Mouse (Mus musculus): ENCODE data around the gene Fgfrl1. TPM values are rescaled to one million over a fixed set of nuclear protein-coding genes. Genes with fewer than 3 reads are reported as not detected.

The Fgfrl1 gene
- polyA plus RNA-seq, 1 experiment from 2014 or later: 46.8 TPM

DNA sequence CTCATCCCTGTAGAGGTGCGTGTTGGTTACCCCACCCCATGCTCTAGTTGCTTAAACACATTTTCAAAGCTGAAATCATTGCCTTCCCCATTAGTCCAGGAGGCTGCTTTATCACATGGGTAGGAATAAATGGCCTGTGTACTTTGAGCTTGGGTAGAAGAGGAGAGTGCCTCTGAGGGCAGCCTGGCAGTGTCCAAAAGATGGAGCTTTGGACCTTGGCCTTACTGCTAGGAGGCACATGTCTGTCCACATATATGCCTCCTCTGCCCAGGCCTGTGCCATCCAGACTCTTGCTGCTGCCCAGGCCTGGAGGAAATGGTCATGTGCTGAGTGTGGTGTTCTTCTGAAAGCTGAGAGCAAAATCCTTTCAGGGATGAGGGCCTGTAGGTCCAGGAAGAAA, 16.2 kb downstream of the Fgfrl1 start:
- no peak overlapping the region for H3K4me3 ChIP-seq
- H3K9me3 ChIP-seq: no peaks in the 10 kb centered on the region
- no peak overlapping the region for H3K4me2 ChIP-seq (replicated peaks)
- no peaks in the 10 kb centered on the region for H3K27me3 ChIP-seq
- H3K27ac ChIP-seq: no peak overlapping the region
- H3K36me3 ChIP-seq: peaks cover 52% of the 10 kb centered on the region
- H3K4me1 ChIP-seq: no peaks in the 10 kb centered on the region
- no peak for ATAC-seq (ENCODE audit: insufficient number of reproducible peaks, insufficient read depth, low FRiP score, low TSS enrichment)
- H3K9ac ChIP-seq: no peak overlapping the region
- 93% methylated on average over 1 of the region's 1 CpGs for WGBS

DNA sequence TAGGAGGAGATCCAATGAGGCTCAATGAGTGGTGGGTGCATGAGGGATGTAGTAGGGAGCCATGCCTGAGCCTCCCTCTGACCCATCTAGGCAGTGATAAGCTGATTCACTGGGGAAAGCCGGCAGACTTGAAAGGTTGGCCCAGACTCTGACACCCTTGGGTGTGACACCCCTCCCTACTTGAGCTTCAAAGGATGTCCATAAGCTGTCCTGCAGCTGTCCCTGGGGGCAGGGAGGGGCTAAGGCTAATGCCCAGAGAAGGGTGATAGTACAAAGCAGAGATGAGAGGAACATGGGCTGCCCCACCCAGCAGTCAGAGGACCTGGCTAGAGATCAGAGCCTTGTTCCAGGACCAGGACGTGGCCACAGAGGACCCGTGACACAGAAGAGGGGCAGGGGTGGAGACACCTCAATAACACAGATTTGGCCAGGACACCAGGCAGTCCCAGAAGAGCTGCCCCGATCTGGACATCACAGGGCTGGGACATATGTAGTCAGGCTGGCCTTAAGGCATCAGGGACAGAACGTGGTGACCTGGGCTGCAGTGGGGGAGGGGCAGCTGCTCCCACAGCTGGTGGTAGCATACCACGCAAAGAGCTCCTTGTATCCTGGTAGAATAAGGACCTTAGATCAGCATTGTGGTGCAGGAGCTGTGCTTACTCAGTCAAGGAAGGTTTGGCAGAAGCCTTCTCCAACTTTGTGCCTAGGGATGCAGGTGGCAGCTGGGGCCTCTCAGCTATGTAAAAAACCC, 17.0 kb downstream of the Fgfrl1 start:
- ATAC-seq (ENCODE audit: insufficient number of reproducible peaks, insufficient read depth, low FRiP score, low TSS enrichment): no peak
- H3K4me1 ChIP-seq: no peaks in the 10 kb centered on the region
- H3K27ac ChIP-seq: no peak overlapping the region
- no peak overlapping the region for H3K4me3 ChIP-seq
- 57% methylated on average over 6 of the region's 6 CpGs for WGBS
- H3K27me3 ChIP-seq: no peaks in the 10 kb centered on the region
- H3K36me3 ChIP-seq: peaks cover 45% of the 10 kb centered on the region
- H3K9me3 ChIP-seq: no peaks in the 10 kb centered on the region
- no peak overlapping the region for H3K4me2 ChIP-seq (replicated peaks)
- no peak overlapping the region for H3K9ac ChIP-seq

DNA sequence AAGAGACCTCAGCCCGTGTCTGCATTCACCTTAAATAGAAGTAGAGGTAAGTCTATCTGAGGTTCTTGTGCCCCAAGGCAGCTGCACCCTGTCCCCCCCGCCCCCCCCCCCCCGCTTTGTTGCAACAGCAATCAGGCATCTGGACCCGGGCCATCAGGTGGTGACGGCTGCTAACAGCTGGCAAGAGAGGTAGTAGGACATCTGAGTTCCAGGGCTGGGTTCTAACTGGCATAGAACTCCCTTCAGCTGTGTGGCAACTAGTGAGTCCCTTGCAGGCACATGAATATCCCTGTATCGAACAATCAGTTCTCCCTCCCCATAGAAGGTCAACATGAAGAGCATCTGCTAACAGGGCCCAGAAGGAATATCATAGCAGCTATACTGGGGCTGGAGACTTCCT, 19.8 kb downstream of the Fgfrl1 start:
- Histone ChIP-seq H3K27ac (no peak overlapping the region), H3K4me1 (no peaks in the 10 kb centered on the region), H3K9me3 (no peaks in the 10 kb centered on the region), H3K27me3 (no peaks in the 10 kb centered on the region), H3K4me2 (replicated peaks) (no peak overlapping the region), H3K9ac (no peak overlapping the region), H3K4me3 (no peak overlapping the region), H3K36me3 (peaks cover 19% of the 10 kb centered on the region)
- no peak for ATAC-seq (ENCODE audit: insufficient number of reproducible peaks, insufficient read depth, low FRiP score, low TSS enrichment)
- 84% methylated on average over 6 of the region's 6 CpGs for WGBS

DNA sequence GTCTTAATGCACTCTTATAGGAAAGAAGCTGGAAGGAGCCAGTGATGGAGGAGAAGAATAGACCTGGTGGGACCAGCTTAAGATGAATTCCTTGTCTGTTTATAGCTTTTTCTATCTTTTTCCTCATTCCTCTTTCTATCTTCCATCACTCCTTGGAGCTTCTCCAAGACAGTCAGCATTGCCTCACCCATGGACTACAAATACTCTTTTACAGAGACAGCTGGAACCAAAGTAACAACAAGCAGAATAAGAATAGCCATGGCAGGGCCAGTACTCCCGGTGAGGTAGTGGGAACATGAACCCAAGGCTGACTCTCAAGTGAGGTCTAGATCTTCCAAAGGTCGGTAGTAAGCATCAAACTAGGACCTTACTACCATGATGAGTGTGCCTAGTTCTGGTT, 20.9 kb downstream of the Fgfrl1 start:
- Histone ChIP-seq H3K4me3 (no peak overlapping the region), H3K4me2 (replicated peaks) (no peak overlapping the region), H3K27ac (no peak overlapping the region), H3K4me1 (peaks cover 7% of the 10 kb centered on the region; the same call in 1 of the 2 replicates), H3K9ac (no peak overlapping the region), H3K9me3 (no peaks in the 10 kb centered on the region), H3K27me3 (no peaks in the 10 kb centered on the region), H3K36me3 (peaks cover 12% of the 10 kb centered on the region; the same call in 1 of the 2 replicates)
- 90% methylated on average over 2 of the region's 2 CpGs for WGBS
- ATAC-seq (ENCODE audit: insufficient number of reproducible peaks, insufficient read depth, low FRiP score, low TSS enrichment): no peak

DNA sequence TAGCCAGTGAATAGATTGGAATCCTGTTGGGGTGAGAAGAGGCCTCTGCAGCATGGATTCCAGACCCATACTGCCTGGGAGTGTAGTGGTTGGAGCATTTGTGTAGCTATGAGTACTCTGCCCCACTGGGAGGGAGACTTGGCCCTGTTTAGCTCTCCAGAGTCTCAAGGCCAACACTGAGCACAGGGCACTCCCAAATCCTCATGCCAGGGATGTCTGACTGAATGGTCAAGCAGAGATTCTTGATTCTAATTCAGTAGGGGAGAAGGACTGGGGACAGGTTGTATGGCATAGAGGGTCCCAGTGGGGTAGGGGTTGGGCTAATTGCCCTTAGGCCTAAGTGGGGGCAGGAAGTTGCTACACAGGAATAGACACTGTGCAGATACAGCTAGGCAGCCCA, 21.5 kb downstream of the Fgfrl1 start:
- Histone ChIP-seq H3K27ac (no peak overlapping the region), H3K9ac (no peak overlapping the region), H3K4me1 (peaks cover 12% of the 10 kb centered on the region; the same call in 1 of the 2 replicates), H3K9me3 (no peaks in the 10 kb centered on the region), H3K27me3 (no peaks in the 10 kb centered on the region), H3K4me3 (no peak overlapping the region), H3K4me2 (replicated peaks) (no peak overlapping the region), H3K36me3 (0 out of 2 replicates have a peak, but pooled peaks cover 6% of the 10 kb centered on the region)
- no peak for ATAC-seq (ENCODE audit: insufficient number of reproducible peaks, insufficient read depth, low FRiP score, low TSS enrichment)

DNA sequence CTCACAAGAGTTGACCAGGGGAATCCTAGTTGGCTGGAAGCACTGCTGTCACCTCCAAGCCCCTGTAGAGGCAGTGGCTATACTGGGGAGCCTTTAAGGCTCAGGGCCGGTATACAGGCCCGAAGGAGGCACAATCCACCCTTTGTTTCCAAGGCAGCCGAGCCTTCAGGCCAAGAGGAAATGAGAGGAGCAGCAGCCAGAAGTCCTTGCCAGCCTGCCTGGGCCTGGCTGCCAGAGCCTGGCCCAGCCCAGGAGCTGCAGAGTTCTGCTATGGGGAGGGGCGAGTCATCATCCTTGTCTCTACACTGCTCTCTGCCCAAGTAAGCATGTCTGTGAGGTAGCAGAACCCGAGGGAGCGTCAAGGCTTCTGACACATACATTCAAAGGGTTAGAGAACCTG, 22.0 kb downstream of the Fgfrl1 start:
- no peaks in the 10 kb centered on the region for H3K9me3 ChIP-seq
- H3K4me1 ChIP-seq: peaks cover 12% of the 10 kb centered on the region; the same call in 1 of the 2 replicates
- 43% methylated on average over 6 of the region's 6 CpGs for WGBS
- no peak overlapping the region for H3K4me2 ChIP-seq (replicated peaks)
- no peak overlapping the region for H3K4me3 ChIP-seq
- 0 out of 2 replicates have a peak, but pooled peaks cover 3% of the 10 kb centered on the region for H3K36me3 ChIP-seq
- no peak overlapping the region for H3K27ac ChIP-seq
- no peaks in the 10 kb centered on the region for H3K27me3 ChIP-seq
- no peak overlapping the region for H3K9ac ChIP-seq
- ATAC-seq (ENCODE audit: insufficient number of reproducible peaks, insufficient read depth, low FRiP score, low TSS enrichment): peak; percentile 10; the same call in 1 of the 2 replicates

DNA sequence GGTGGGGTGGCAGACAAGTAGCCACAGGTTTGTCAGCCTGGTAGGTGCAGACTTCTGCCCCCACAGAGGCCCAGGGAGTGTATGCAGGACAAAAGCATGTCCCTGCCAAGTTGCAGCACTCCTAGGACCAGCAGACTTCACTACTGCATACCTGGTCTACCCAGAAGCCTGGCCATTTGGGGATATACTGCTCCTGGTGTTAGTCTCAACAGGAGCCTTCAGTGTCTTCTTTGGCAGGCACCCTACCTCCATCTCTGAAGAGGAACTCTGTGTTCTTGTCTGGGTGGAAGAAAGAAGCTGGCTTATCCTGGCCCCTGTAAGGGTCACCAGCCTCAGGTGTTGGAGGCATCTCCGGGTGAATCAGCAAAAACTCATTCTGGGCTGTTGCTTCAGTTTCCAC, 23.8 kb downstream of the Fgfrl1 start:
- peaks cover 12% of the 10 kb centered on the region; the same call in 1 of the 2 replicates for H3K4me1 ChIP-seq
- H3K4me3 ChIP-seq: no peak overlapping the region
- no peak overlapping the region for H3K9ac ChIP-seq
- no peak for ATAC-seq (ENCODE audit: insufficient number of reproducible peaks, insufficient read depth, low FRiP score, low TSS enrichment)
- no peaks in the 10 kb centered on the region for H3K9me3 ChIP-seq
- H3K27me3 ChIP-seq: no peaks in the 10 kb centered on the region
- no peak overlapping the region for H3K4me2 ChIP-seq (replicated peaks)
- no peaks in the 10 kb centered on the region for H3K36me3 ChIP-seq
- H3K27ac ChIP-seq: no peak overlapping the region
- WGBS: 93% methylated on average over 1 of the region's 1 CpGs

DNA sequence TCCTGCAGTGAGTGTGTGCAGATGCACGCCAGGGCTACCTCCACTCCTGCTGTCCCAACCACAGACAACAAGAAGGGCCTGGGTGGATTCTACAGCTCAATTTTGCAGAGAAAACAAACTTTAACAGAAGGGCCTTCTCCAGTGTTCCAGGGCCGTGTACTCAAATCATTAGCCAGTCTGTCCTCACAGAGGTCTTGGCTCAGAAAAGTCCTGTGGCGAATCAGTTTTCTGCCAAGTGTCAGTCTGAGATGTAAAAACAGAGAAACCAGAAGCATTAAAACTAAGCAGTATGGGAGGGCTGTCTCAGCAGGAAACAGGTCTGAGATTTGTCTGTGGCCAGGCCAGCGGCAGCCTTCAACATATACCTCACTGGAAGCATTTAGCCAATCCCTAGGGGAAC, 25.9 kb downstream of the Fgfrl1 start:
- no peak for ATAC-seq (ENCODE audit: insufficient number of reproducible peaks, insufficient read depth, low FRiP score, low TSS enrichment)
- Histone ChIP-seq H3K4me1 (peaks cover 12% of the 10 kb centered on the region; the same call in 1 of the 2 replicates), H3K36me3 (no peaks in the 10 kb centered on the region), H3K4me2 (replicated peaks) (no peak overlapping the region), H3K9me3 (no peaks in the 10 kb centered on the region), H3K9ac (no peak overlapping the region), H3K27ac (peak overlapping the region; percentile 55), H3K27me3 (no peaks in the 10 kb centered on the region), H3K4me3 (no peak overlapping the region)
- WGBS: 28% methylated on average over 4 of the region's 4 CpGs

DNA sequence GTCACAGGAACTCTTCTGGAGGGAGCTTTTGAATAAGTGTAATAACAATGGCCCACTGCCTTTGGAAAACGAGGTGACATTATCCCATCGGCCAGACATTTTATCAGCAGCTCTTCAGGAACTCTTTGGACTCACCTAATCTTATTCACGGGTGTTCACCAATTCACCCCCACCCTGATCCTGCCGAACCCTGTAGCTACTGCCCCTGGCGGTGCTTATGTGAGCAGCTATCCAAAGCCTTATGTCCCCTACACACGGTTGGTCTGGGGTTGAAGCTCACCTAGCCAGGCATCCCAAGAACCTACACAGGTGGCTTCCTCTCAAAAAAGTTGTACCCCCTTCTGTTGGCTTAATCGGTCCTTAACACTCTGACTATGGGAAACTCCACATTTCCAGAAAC, 27.6 kb downstream of the Fgfrl1 start:
- 67% methylated on average over 7 of the region's 7 CpGs for WGBS
- Histone ChIP-seq H3K36me3 (no peaks in the 10 kb centered on the region), H3K4me3 (no peak overlapping the region), H3K27me3 (no peaks in the 10 kb centered on the region), H3K9me3 (no peaks in the 10 kb centered on the region), H3K9ac (no peak overlapping the region), H3K4me2 (replicated peaks) (no peak overlapping the region), H3K4me1 (peaks cover 12% of the 10 kb centered on the region; the same call in 1 of the 2 replicates), H3K27ac (no peak overlapping the region)
- no peak for ATAC-seq (ENCODE audit: insufficient number of reproducible peaks, insufficient read depth, low FRiP score, low TSS enrichment)

DNA sequence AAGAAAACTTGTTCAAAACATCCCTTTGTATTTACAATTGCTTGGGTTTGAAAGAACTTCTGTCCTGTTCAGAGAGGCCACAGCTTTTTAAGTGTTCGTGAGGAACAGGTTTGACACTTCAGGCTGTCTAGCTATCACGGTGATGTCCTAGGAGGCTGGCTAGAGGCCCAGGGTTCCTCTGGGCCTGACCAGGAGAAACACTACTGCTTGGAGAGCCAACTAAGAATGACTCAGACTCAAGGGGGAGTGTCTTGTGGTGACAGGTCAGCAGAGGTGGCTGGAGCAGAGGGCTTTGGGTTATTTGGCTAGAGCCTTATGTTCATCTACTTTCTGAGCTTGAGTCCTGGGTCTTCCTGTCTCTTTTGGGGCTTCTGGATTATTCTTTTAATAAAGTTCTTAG, 31.8 kb downstream of the Fgfrl1 start:
- H3K27me3 ChIP-seq: no peaks in the 10 kb centered on the region
- no peak overlapping the region for H3K4me3 ChIP-seq
- no peak overlapping the region for H3K9ac ChIP-seq
- 42% methylated on average over 2 of the region's 2 CpGs for WGBS
- no peak overlapping the region for H3K4me2 ChIP-seq (replicated peaks)
- H3K4me1 ChIP-seq: no peaks in the 10 kb centered on the region
- no peaks in the 10 kb centered on the region for H3K9me3 ChIP-seq
- H3K27ac ChIP-seq: no peak overlapping the region
- H3K36me3 ChIP-seq: no peaks in the 10 kb centered on the region
- ATAC-seq (ENCODE audit: insufficient number of reproducible peaks, insufficient read depth, low FRiP score, low TSS enrichment): no peak

DNA sequence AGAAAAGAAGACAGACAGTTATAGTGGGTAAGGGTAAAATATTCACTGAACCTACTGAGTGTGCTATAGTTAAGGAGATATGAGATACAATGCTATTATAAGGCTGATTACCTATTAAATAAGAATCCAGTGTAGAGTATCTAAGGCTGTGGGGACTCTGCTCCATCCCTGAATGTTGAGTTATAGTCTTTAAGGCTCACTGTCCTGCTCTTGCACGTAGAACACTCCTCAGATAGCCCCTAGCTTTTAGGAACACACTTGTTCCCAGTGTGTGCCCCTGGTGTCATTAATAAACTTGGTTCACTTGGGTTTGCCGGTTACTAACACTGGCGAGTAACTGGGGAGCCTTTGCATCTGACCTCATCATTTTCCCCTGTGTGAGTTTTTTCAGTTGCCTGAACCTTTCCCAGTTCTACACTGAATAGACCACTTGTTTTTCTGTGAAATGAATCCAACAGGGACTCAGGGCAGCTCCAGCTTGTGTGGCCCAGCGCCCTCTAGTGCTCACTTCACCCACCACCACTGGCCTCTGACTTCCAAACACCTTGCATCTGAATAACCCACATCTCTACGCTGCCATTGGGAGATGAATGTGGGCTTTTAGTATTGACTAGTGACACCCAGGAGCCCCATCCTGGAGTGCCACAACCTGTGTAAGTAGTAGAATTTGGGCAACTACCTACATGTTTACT, 34.5 kb downstream of the Fgfrl1 start:
- no peaks in the 10 kb centered on the region for H3K9me3 ChIP-seq
- 0 out of 2 replicates have a peak, but pooled peaks have one; percentile 80 for ATAC-seq (ENCODE audit: insufficient number of reproducible peaks, insufficient read depth, low FRiP score, low TSS enrichment)
- no peak overlapping the region for H3K4me3 ChIP-seq
- H3K9ac ChIP-seq: no peak overlapping the region
- H3K27me3 ChIP-seq: no peaks in the 10 kb centered on the region
- H3K36me3 ChIP-seq: no peaks in the 10 kb centered on the region
- no peaks in the 10 kb centered on the region for H3K4me1 ChIP-seq
- H3K4me2 ChIP-seq (replicated peaks): no peak overlapping the region
- WGBS: 17% methylated on average over 5 of the region's 5 CpGs
- H3K27ac ChIP-seq: no peak overlapping the region

DNA sequence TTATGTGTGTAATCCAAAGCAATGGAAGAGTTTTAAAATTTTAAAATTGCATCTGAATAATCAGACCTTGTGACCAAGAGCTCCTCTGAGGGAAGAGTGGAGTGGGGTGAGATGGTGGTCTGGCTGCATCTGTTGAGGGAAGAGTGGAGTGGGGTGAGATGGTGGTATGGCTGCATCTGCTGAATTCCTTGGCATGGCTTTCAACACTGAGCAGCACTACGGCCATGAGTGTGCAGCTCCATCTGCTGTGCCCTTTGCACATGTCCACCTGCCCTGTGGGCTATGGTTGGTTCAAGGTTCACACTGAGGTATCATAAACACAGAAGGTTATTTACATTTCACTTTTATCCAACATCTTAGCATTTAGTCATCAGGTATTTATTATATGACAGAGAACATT, 35.2 kb downstream of the Fgfrl1 start:
- ATAC-seq (ENCODE audit: insufficient number of reproducible peaks, insufficient read depth, low FRiP score, low TSS enrichment): no peak
- Histone ChIP-seq H3K36me3 (no peaks in the 10 kb centered on the region), H3K4me2 (replicated peaks) (no peak overlapping the region), H3K4me1 (no peaks in the 10 kb centered on the region), H3K4me3 (no peak overlapping the region), H3K9ac (no peak overlapping the region), H3K27ac (no peak overlapping the region), H3K9me3 (no peaks in the 10 kb centered on the region), H3K27me3 (no peaks in the 10 kb centered on the region)
- 71% methylated on average over 1 of the region's 1 CpGs for WGBS

Measured in embryonic facial prominence, embryonic 12.5 days (tissue).